Mouse (Mus musculus): Measurements from ENCODE around the gene Arhgap24.
"Not testable (repeated sequence)": the region's sequence is repeated elsewhere in the genome, so short reads cannot be mapped to it uniquely, and the experiment has no call there.

Gene Arhgap24

DNA sequence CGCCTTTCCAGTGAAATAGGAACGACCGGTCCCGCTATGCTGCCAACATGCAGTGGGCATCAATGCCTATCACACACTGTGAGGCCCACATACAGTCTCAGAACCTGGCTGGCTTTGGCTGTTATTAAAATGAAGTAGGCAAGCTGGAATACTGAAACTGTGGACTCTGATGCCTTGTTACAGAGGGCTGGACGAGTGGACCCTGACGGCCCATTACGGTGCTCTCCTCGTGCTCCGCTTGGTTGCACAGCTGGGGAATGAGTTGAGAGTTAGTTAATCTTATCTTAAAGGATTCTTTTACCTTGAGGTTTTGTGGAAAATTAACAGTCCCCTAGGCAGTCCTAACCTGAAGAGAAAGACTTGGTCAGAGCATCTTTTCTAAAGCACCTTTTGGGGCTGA is 422.3 kb downstream of the Arhgap24 start:
- peak; percentile 73 for DNase-seq

DNA sequence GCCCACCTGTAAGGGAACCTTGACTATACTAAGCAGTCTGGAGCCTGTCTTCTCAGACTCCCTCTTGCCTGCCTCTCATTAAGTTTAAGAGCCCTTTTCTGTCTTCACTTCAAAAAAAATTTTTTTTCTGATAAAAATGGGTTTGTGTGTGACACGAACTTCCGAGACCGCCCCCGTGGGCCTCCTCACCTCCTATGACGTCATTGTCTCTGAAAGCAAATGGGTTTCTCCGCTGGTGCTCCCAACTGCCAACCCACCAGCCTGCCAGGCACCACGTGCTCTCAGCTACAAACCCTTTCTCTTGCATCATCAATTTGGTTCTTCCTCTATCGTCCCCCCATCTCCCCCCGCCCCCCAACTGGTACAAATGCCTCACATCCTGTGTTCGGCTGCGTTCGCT is 422.9 kb downstream of the Arhgap24 start:
- DNase-seq: peak; percentile 23

DNA sequence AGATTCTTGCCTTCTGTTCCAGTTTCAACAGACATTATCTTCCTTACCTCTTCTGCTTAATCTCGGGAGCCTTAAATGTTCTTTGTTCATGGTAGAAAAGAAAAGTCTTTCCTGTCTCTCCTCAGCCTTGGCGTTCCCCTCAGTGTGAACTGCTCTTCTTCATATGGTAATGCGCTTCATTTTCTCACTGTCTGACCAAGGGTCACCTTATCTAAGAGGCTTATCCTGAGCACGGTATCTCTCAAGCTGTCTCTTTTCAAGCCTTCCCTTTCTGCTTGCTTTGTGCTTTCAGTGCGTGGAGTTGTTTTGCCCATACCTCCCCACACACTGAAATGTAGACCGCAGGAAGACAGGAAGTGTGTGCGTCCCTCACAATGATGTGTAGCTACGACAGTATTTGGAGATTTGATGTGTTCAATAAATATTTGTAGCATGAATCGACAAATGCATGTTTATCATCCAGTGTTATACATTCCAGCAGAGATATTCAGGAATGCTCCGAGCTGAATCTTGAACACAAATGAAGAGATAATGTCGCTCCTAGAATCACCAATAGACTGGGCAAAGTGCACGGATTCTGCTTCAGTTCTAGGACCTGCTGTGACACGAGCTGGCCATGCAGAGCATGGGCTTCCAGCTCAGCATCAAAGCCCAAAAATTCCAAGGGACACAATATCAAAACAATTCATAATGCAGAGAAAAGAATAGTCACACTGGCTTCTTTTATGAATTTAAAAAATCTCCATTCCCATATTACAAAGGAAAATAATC is 424.4 kb downstream of the Arhgap24 start:
- no peak for DNase-seq

DNA sequence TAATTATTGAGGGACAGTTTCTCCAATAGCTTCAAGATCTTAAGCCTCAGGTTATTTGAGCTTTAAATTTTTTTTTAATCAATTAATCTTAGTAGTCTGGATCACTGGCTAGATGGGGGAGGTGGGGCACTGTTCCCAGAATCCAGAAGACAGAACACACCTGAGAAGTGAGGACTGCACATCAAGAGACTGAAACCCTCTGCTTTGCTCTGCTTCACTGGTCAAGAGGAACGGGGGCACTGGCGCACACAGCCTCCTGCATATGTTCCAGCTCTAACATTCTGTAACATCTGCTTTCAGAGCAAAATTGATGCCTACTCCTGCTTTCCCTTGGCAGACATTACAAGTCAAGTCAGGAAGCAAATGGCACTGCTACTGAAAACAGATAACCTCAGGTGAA is 439.0 kb downstream of the Arhgap24 start:
- no peak for DNase-seq

DNA sequence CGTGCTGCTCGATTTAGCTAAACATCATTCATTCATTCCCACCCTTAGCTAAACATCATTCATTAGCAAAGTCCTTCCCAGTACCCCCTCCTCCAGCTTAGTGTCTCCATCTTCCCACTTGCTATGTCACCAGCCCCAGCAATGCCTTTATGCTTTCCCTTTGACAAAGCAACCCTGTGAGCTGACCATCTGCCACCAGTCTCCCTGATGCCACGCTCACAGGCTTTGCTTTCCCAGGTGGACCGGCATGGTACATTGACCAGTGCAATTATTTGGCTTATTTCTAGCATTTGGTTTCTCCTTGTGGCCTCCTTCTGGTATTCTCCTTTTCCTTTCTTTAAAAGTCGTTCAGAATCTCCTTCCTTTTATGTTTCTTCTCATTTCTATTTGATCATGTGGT is 445.6 kb downstream of the Arhgap24 start:
- DNase-seq: no peak

DNA sequence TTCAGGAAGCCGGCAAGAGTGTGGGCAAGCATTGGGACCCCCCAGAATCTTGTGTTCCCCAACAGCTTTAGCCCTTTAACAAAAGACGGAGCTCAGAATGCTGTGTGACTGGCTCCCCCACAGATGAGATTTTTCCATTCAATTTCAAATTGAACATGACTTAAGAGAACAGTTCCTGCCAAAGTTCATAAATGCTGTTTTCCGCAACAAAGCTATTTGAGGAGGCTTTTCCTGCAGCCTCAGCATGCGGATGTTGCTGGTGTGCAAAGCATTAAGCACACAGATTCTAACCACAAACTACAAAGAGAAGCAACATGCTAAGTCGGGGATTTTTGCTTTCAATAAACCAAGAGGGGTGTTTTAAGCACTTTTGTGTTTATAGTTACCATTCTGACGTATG is 449.0 kb downstream of the Arhgap24 start:
- DNase-seq: no peak

DNA sequence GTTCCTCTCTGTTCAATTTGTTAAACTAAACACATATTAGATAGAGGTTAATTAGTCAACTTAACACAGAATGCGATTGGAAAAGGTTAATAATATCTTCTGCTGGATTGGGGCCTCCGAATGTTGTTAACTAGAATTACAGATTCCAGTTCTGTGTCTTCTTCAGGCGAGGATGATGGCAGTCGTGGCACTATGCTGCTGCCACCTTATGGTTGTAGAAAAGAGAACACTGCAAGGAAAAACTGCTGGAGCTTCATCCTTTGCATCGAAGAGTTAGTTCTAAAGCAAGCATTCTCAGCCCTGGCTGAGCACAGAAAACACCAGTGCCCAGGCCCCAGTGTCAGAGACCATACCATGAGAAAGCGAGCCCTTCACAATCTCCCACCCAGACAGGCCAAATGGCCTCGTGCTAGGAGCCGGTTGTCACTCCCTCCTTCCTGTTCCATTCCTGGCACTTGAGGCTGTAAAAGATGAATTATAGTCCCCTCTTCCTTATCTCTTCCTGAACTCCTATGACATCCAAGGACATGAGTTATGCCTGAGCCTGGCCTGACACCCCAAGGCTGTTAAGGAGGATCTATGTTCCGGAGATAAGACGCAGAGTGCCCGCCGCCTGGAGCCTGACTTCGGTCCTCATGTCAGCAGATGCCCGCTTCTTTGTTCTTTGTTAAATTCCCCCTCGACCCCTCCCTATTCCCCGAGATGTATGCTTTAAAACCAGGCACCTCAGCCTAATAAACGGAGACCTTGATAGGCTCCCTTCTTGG is 462.9 kb downstream of the Arhgap24 start:
- DNase-seq: not testable (repeated sequence)

DNA sequence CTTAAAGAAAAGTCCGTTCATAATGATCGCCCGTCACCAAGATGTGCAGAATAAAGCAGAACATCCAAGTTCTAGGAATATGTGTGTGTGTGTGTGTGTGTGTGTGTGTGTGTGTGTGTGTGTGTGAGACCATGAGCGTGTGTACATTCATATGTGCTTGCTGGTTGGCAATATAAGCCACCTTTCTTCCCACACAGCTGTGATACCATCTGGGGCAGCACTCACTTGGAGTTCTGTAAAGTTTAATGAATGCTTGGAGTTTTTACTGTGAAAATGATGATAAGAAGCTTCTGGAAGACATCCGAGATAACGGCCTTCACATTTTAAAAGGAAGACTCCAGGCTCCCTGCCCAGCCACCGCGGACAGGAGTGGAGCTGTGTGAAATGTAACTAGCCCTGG is 465.4 kb downstream of the Arhgap24 start:
- no peak for DNase-seq

DNA sequence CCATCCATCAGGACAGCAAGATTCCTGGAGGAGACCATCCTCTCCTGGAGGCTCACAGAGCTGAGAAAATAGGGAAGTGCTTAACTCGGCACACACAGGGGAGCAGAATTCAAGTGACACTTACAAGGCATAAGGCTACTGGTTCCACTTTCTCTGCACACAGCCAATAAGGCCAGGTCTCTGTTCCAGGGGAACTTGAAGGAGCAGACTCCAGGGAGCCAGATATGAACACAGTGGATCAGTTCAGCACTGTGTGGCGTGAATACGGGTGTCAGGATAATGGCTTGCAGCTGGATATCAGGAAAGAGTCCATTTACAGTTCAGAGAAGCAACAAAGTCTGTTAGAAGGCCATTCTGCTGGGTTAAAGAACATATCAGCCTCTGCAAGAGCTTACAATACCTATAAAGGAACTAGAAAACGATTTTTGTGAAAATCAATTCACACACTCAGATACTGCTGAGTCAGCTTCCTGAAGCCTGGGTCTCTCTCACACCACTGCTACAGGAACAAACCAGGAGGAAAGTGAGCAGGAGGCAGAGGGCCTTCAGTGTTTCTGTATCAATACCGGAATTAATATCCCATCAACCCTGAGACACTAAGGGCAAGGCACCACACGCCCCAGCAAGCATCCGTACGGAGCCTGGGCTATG is 466.0 kb downstream of the Arhgap24 start:
- DNase-seq: no peak
